Mouse (Mus musculus) limb, embryonic 10.5 days (tissue): ENCODE measurements around the gene Dus3l. TPM values are rescaled to one million over a fixed set of nuclear protein-coding genes. Genes with fewer than 3 reads are reported as not detected.
A peak's percentile ranks its signal among the peaks of the same experiment; 100 is the strongest.

Experiments
- DNase-seq: peaks from one replicate; pipeline ENCODE4 v3.0.0-alpha.2; 2017; ENCODE audit warnings: low spot score
- H3K27ac ChIP-seq: fragments of 300-500 bp; sonication (generic); 2 replicates; pipeline ENCODE4 v1.5.1; 2016; ENCODE audit warnings: mild to moderate bottlenecking
- H3K27me3 ChIP-seq: fragments of 300-500 bp; sonication (generic); 2 replicates; pipeline ENCODE4 v1.6.1; 2016; ENCODE audit warnings: low read depth, mild to moderate bottlenecking; ENCODE audit not compliant: poor library complexity, severe bottlenecking
- H3K36me3 ChIP-seq: fragments of 300-500 bp; sonication (generic); 2 replicates; pipeline ENCODE4 v1.6.1; 2016; ENCODE audit warnings: mild to moderate bottlenecking, moderate library complexity
- H3K4me1 ChIP-seq: fragments of 300-500 bp; sonication (generic); 2 replicates; pipeline ENCODE4 v1.6.1; 2016
- H3K4me3 ChIP-seq: fragments of 300-500 bp; sonication (generic); 2 replicates; pipeline ENCODE4 v1.5.1; 2016; ENCODE audit warnings: mild to moderate bottlenecking, moderate library complexity
- H3K9me3 ChIP-seq: fragments of 300-500 bp; sonication (generic); replicated peaks from 2 replicates; pipeline ENCODE4 v1.6.1; 2016; ENCODE audit warnings: mild to moderate bottlenecking
- WGBS: fragments of 180-500 bp; shearing (Covaris S2); methylation state at CpG from one replicate; pipeline ENCODE4 v1.1.7; 2016; 5-methylcytosine and 5-hydroxymethylcytosine counted together
- polyA plus RNA-seq: library from polyadenylated mRNA; unstranded; fragments of >200 nt; fragmentation: Nextera tagmentation; extraction: Ambion mirVana; gene quantifications from 2 replicates; pipeline ENCODE4 v1.2.1, GENCODE M21; 2016

Dus3l gene
- polyA plus RNA-seq: 46.0 and 50.3 TPM in 2 replicates

GRCm38 (mm10) chr17:56764474-56765354, at the start of gene Dus3l:
Gene Dus3l (plus strand): TSS chr17:56764757.
- peak; percentile 90 for DNase-seq
- WGBS: 2% methylated on average over 58 of the region's 58 CpGs

GRCm38 (mm10) chr17:56715360-56715759, 49.2 kb upstream of the Dus3l start:
- Histone ChIP-seq H3K9me3 (no peaks in the 10 kb centered on the region), H3K4me1 (peaks cover 34% of the 10 kb centered on the region), H3K27ac (no peak overlapping the region), H3K4me3 (peak overlapping the region; percentile 84), H3K36me3 (peaks cover 39% of the 10 kb centered on the region), H3K27me3 (no peaks in the 10 kb centered on the region)
- WGBS: 67% methylated on average over 11 of the region's 11 CpGs
- DNase-seq: no peak

More at GRCm38 (mm10) chr17:56764474-56765354, at the start of gene Dus3l:
- peaks cover 34% of the 10 kb centered on the region for H3K36me3 ChIP-seq
- no peaks in the 10 kb centered on the region for H3K9me3 ChIP-seq
- H3K4me1 ChIP-seq: peaks cover 56% of the 10 kb centered on the region
- H3K27me3 ChIP-seq: no peaks in the 10 kb centered on the region
- H3K4me3 ChIP-seq: peak within 1 kb of the TSS; percentile 89
- H3K27ac ChIP-seq: peak within 1 kb of the TSS; percentile 96

GRCm38 (mm10) chr17:56715914-56716654, 48.5 kb upstream of the Dus3l start:
- Histone ChIP-seq H3K4me3 (peak overlapping the region; percentile 84), H3K27me3 (no peaks in the 10 kb centered on the region), H3K36me3 (peaks cover 39% of the 10 kb centered on the region), H3K4me1 (peaks cover 34% of the 10 kb centered on the region), H3K9me3 (no peaks in the 10 kb centered on the region), H3K27ac (peak overlapping the region; percentile 93)
- 29% methylated on average over 22 of the region's 22 CpGs for WGBS
- no peak for DNase-seq

GRCm38 (mm10) chr17:56716655-56717362, 47.7 kb upstream of the Dus3l start:
- Histone ChIP-seq H3K27me3 (no peaks in the 10 kb centered on the region), H3K4me1 (peaks cover 37% of the 10 kb centered on the region), H3K27ac (peak overlapping the region; percentile 93), H3K4me3 (peak overlapping the region; percentile 84), H3K9me3 (no peaks in the 10 kb centered on the region), H3K36me3 (peaks cover 39% of the 10 kb centered on the region)
- DNase-seq: peak; percentile 97
- under 1% methylated on average over 55 of the region's 55 CpGs for WGBS

GRCm38 (mm10) chr17:56717363-56718058, 47.0 kb upstream of the Dus3l start, which contains the start of the genes Ndufa11 and Vmac:
Gene Ndufa11 (plus strand): TSS chr17:56717767.
Gene Vmac (minus strand): TSS chr17:56718022.
- Histone ChIP-seq H3K9me3 (no peaks in the 10 kb centered on the region), H3K27ac (peak within 1 kb of the TSS; percentile 93)
- DNase-seq: peak; percentile 98

GRCm38 (mm10) chr17:56722441-56722840, 42.1 kb upstream of the Dus3l start:
- H3K4me1 ChIP-seq: peaks cover 46% of the 10 kb centered on the region
- no peaks in the 10 kb centered on the region for H3K9me3 ChIP-seq
- no peaks in the 10 kb centered on the region for H3K27me3 ChIP-seq
- H3K4me3 ChIP-seq: no peak overlapping the region; the same call in 1 of the 2 replicates
- WGBS: 34% methylated on average over 5 of the region's 5 CpGs
- peak; percentile 49 for DNase-seq
- H3K36me3 ChIP-seq: peaks cover 63% of the 10 kb centered on the region
- H3K27ac ChIP-seq: peak overlapping the region; percentile 53

More at GRCm38 (mm10) chr17:56717363-56718058, 47.0 kb upstream of the Dus3l start, which contains the start of the genes Ndufa11 and Vmac:
- peaks cover 39% of the 10 kb centered on the region for H3K36me3 ChIP-seq
- peak within 1 kb of the TSS; percentile 84 for H3K4me3 ChIP-seq
- no peaks in the 10 kb centered on the region for H3K27me3 ChIP-seq
- under 1% methylated on average over 59 of the region's 59 CpGs for WGBS
- H3K4me1 ChIP-seq: peaks cover 44% of the 10 kb centered on the region

GRCm38 (mm10) chr17:56723419-56724161, 41.0 kb upstream of the Dus3l start:
- no peaks in the 10 kb centered on the region for H3K9me3 ChIP-seq
- no peak for DNase-seq
- H3K36me3 ChIP-seq: peaks cover 63% of the 10 kb centered on the region
- peaks cover 6% of the 10 kb centered on the region for H3K27me3 ChIP-seq
- peak overlapping the region; percentile 53; the same call in 1 of the 2 replicates for H3K27ac ChIP-seq
- peaks cover 51% of the 10 kb centered on the region for H3K4me1 ChIP-seq
- H3K4me3 ChIP-seq: no peak overlapping the region
- 86% methylated on average over 11 of the region's 11 CpGs for WGBS

GRCm38 (mm10) chr17:56727029-56727649, 37.4 kb upstream of the Dus3l start:
- peaks cover 44% of the 10 kb centered on the region for H3K4me1 ChIP-seq
- DNase-seq: no peak
- WGBS: 3% methylated on average over 7 of the region's 7 CpGs
- peak overlapping the region; percentile 56; the same call in 1 of the 2 replicates for H3K27ac ChIP-seq
- peaks cover 12% of the 10 kb centered on the region for H3K27me3 ChIP-seq
- H3K9me3 ChIP-seq: no peaks in the 10 kb centered on the region
- peaks cover 35% of the 10 kb centered on the region for H3K36me3 ChIP-seq
- peak overlapping the region; percentile 4; the same call in 1 of the 2 replicates for H3K4me3 ChIP-seq

- H3K9me3 ChIP-seq: no peaks in the 10 kb centered on the region
- peak; percentile 59 for DNase-seq
- WGBS: 6% methylated on average over 12 of the region's 12 CpGs
These were observed 36.9 kb upstream of the Dus3l start for GRCm38 (mm10) chr17:56727659-56728058.

GRCm38 (mm10) chr17:56728117-56728516, 36.4 kb upstream of the Dus3l start:
- 22% methylated on average over 12 of the region's 12 CpGs for WGBS
- Histone ChIP-seq H3K27ac (peak overlapping the region; percentile 47; the same call in 1 of the 2 replicates), H3K27me3 (peaks cover 12% of the 10 kb centered on the region), H3K9me3 (no peaks in the 10 kb centered on the region), H3K4me1 (peaks cover 36% of the 10 kb centered on the region), H3K36me3 (peaks cover 25% of the 10 kb centered on the region), H3K4me3 (0 out of 2 replicates have a peak overlapping the region, but pooled peaks have one; percentile 4)
- no peak for DNase-seq

More at GRCm38 (mm10) chr17:56727659-56728058, 36.9 kb upstream of the Dus3l start:
- H3K27ac ChIP-seq: peak overlapping the region; percentile 56
- H3K27me3 ChIP-seq: peaks cover 12% of the 10 kb centered on the region
- H3K4me3 ChIP-seq: peak overlapping the region; percentile 4; the same call in 1 of the 2 replicates
- H3K4me1 ChIP-seq: peaks cover 39% of the 10 kb centered on the region
- peaks cover 30% of the 10 kb centered on the region for H3K36me3 ChIP-seq

- peaks cover 15% of the 10 kb centered on the region for H3K36me3 ChIP-seq
- H3K27me3 ChIP-seq: peaks cover 14% of the 10 kb centered on the region
- no peak overlapping the region for H3K27ac ChIP-seq
- DNase-seq: no peak
- WGBS: 68% methylated on average over 6 of the region's 6 CpGs
- H3K9me3 ChIP-seq: no peaks in the 10 kb centered on the region
- peaks cover 40% of the 10 kb centered on the region for H3K4me1 ChIP-seq
- no peak overlapping the region for H3K4me3 ChIP-seq
These were observed 35.4 kb upstream of the Dus3l start for GRCm38 (mm10) chr17:56729151-56729550.
